Mouse (Mus musculus): ENCODE data around the gene Habp4.

GRCm38 (mm10) chr13:64117442-64117841, 44.2 kb upstream of the Habp4 start:
- TF ChIP-seq POLR2A (IDR thresholded peaks at IDR 0.05; ENCODE audit: insufficient read length, low read depth) (no peak), E2F4 (IDR thresholded peaks at IDR 0.05; ENCODE audit: insufficient read depth) (no peak), MYOD1 (IDR thresholded peaks at IDR 0.05; ENCODE audit: control insufficient read depth in 1 of 3, insufficient read length in 2 of 3, low read depth in 2 of 3) (no peak), MAX (IDR thresholded peaks at IDR 0.05; ENCODE audit: low read depth) (no peak), TCF12 (IDR thresholded peaks at IDR 0.05; ENCODE audit: insufficient read depth, poor library complexity, severe bottlenecking) (no peak), TCF3 (IDR thresholded peaks at IDR 0.05; ENCODE audit: insufficient read length, low read depth) (no peak), USF1 (IDR thresholded peaks at IDR 0.05; ENCODE audit: low read depth) (no peak), POLR2AphosphoS2 (IDR thresholded peaks at IDR 0.05; ENCODE audit: insufficient read length, low read depth) (no peak)
